Mouse (Mus musculus) heart, adult 18-20 months (tissue): ENCODE measurements around the gene Gm21852. TPM values are rescaled to one million over a fixed set of nuclear protein-coding genes. Genes with fewer than 3 reads are reported as not detected.
"Not testable (repeated sequence)": the region's sequence is repeated elsewhere in the genome, so short reads cannot be mapped to it uniquely, and the experiment has no call there.

Source experiments
- DNase-seq, 2 experiments: peaks; one replicate each; pipeline ENCODE4 v3.0.0; 2021 to 2022; ENCODE audit warnings: mixed read lengths in 1 of 2
- long read RNA-seq, 2 experiments: library from polyadenylated mRNA; stranded (forward); transcript quantifications; one replicate each; pipeline ENCODE4 v2.0.0; 2021
- microRNA-seq, 2 experiments: library from miRNA; unstranded; fragments of <30 nt; microRNA quantifications; one replicate each; pipeline ENCODE4 v1.2.0; 2022
- total RNA-seq, 2 experiments: library from RNA; stranded (reverse); gene quantifications; 2 replicates each; pipeline ENCODE4 v1.2.3; 2021

Gene Gm21852
- not detected for total RNA-seq
- long read RNA-seq, experiment 1 = 0 reads
- long read RNA-seq, experiment 2 = 0 reads

DNA sequence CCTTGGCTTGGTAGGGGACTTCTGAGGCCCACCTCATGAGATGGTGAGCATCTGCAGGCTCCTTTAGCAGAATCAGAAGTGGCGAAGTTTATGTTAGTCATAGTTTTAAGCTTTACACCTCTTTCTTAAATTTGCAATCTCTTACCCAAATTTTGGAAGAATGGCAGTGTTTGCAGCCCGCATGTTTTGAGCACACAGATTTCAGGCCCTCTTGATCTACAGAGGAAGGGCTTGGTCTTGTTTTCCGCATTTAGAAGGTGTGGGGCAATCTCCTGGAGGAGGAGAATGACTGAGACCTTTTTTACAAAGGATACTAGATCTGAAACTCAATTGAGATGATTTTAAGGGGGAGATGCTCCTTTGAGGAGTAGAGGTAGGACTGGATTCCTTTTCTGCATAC is at the start of gene Gm21852:
Gene Gm21852, minus strand, starts transcription at position 101 of the 400 bp plus-strand sequence.
- not testable (repeated sequence) for DNase-seq

Small RNA genes within 50 kb of the gene (microRNA-seq; reads per million reads assigned to microRNA genes)
- gene Gm27466 (0 reads per million in 2 experiments), gene Gm28018 (0 reads per million in 2 experiments)

Other genes with a start within 250 kb of the Gm21852 start
- not detected for gene Gm21797, start 123.8 kb upstream of the Gm21852 start, total RNA-seq
- not detected for gene Gm20795, start 152.9 kb upstream of the Gm21852 start, total RNA-seq